ENCODE assay signal across 20 mouse cellular contexts in the genomic region with DNA sequence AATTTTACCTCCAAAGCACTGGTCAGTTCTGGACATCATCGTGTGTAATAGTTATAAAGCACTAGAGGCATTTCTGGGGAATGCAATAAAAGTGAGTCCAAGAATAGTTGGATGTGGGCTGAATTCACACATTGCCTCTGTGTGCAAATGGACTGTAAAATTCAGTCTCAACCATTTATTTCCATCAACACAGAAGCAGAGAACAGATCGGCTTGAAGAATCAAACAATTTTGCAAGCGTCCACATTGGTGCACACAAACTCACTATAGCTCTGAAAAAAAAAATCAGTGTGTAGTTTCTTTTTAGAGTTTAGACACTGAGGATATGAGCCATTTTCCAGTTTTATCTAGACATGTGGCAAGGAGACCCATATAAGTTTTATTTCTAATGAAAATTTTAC.
DNase-seq lines count a peak whose midpoint lies in the region; ATAC-seq lines count a peak whose summit lies in the region.
"Had no signal": no experiment of that assay in that cellular context is flagged by ENCODE, and none has a peak within 500 bp of the region (broad histone marks: within the 10 kb centered on the region; RNA-seq: fewer than 3 reads in every experiment).

No protein-coding gene starts in this region.

- DNase-seq in frontal cortex, postnatal 14 days (ENCODE audit: low spot score in 2 of 2) = no peak
- peak; percentile 7 to 16 for DNase-seq in right cerebral cortex, adult 2 months (ENCODE audit: low spot score in 2 of 2)
- DNase-seq in right cerebral cortex, postnatal 4 days = no peak
- no peak for DNase-seq in cerebellum, postnatal 25 days
- DNase-seq: adrenal gland, adult 8-10 months; adrenal gland, postnatal 14 days; adrenal gland, postnatal 36 days; B cell, adult 2 months; cerebellum, adult 11 months; cerebellum, adult 18-20 months; cerebellum, adult 8-10 months; cerebellum, adult 9-11 months; cerebellum, postnatal 14 days; forebrain, postnatal 0 days had no signal

- ATAC-seq in frontal cortex, adult (ENCODE audit: low TSS enrichment) = peak; percentile 93
- ATAC-seq: activated CD4-positive, CD25-positive, alpha-beta regulatory T cell, adult 4 months; CD4-positive, CD25-positive, alpha-beta regulatory T cell, adult 4 months; forebrain, embryonic 13.5 days; forebrain, embryonic 15.5 days; forebrain, postnatal 0 days; Patski had no signal

Comparison
In these comparisons a context has a peak if more than half of its experiments do, and no peak if none do; other contexts are left out.
1. DNase-seq: peak in right cerebral cortex, adult 2 months (2 of 2); none in frontal cortex, postnatal 14 days (0 of 2), right cerebral cortex, postnatal 4 days (single experiment) and cerebellum, postnatal 25 days (0 of 2).